Mouse (Mus musculus): ENCODE measurements around the gene Ctse.

Gene Ctse

GRCm38 (mm10) chr1:131652670-131653443 lies 14.8 kb downstream of the Ctse start:
- in situ Hi-C loops (cut with MboI; ENCODE audit: low sequenced_read_pairs) = no loop called here

GRCm38 (mm10) chr1:131655601-131656000 lies 17.5 kb downstream of the Ctse start:
- in situ Hi-C loops (cut with MboI; ENCODE audit: low sequenced_read_pairs) = no loop called here

GRCm38 (mm10) chr1:131657945-131658354 lies 19.8 kb downstream of the Ctse start:
- in situ Hi-C loops (cut with MboI; ENCODE audit: low sequenced_read_pairs) = no loop called here

GRCm38 (mm10) chr1:131659512-131660085 lies 21.5 kb downstream of the Ctse start:
- in situ Hi-C loops (cut with MboI; ENCODE audit: low sequenced_read_pairs) = no loop called here

GRCm38 (mm10) chr1:131660266-131660665 lies 22.2 kb downstream of the Ctse start:
- in situ Hi-C loops (cut with MboI; ENCODE audit: low sequenced_read_pairs) = no loop called here

GRCm38 (mm10) chr1:131660716-131661472 lies 22.8 kb downstream of the Ctse start:
- in situ Hi-C loops (cut with MboI; ENCODE audit: low sequenced_read_pairs) = no loop called here

GRCm38 (mm10) chr1:131661749-131662148 lies 23.6 kb downstream of the Ctse start:
- in situ Hi-C loops (cut with MboI; ENCODE audit: low sequenced_read_pairs) = no loop called here

- in situ Hi-C loops (cut with MboI; ENCODE audit: low sequenced_read_pairs) = no loop called here
Measured at GRCm38 (mm10) chr1:131663286-131663995, 25.3 kb downstream of the Ctse start.

- in situ Hi-C loops (cut with MboI; ENCODE audit: low sequenced_read_pairs) = no loop called here
Measured at GRCm38 (mm10) chr1:131664136-131664535, 26.0 kb downstream of the Ctse start.

- in situ Hi-C loops (cut with MboI; ENCODE audit: low sequenced_read_pairs) = no loop called here
Measured at GRCm38 (mm10) chr1:131665886-131666285, 27.8 kb downstream of the Ctse start.

- in situ Hi-C loops (cut with MboI; ENCODE audit: low sequenced_read_pairs) = no loop called here
Measured at GRCm38 (mm10) chr1:131671113-131671512, 33.0 kb downstream of the Ctse start.

GRCm38 (mm10) chr1:131672361-131672760 lies 34.3 kb downstream of the Ctse start:
- in situ Hi-C loops (cut with MboI; ENCODE audit: low sequenced_read_pairs) = no loop called here

- in situ Hi-C loops (cut with MboI; ENCODE audit: low sequenced_read_pairs) = no loop called here
Measured at GRCm38 (mm10) chr1:131679644-131680043, 41.5 kb downstream of the Ctse start.

- in situ Hi-C loops (cut with MboI; ENCODE audit: low sequenced_read_pairs) = no loop called here
Measured at GRCm38 (mm10) chr1:131687739-131688138, 49.6 kb downstream of the Ctse start.

GRCm38 (mm10) chr1:131688475-131688874 lies 50.4 kb downstream of the Ctse start, which contains the start of gene Rab7b:
Rab7b (plus strand) TSS chr1:131688695.
- in situ Hi-C loops (cut with MboI; ENCODE audit: low sequenced_read_pairs) = no loop called here

- in situ Hi-C loops (cut with MboI; ENCODE audit: low sequenced_read_pairs) = no loop called here
Measured at GRCm38 (mm10) chr1:131689016-131689415, 50.9 kb downstream of the Ctse start.

GRCm38 (mm10) chr1:131689899-131690298 lies 51.8 kb downstream of the Ctse start:
- in situ Hi-C loops (cut with MboI; ENCODE audit: low sequenced_read_pairs) = no loop called here

- in situ Hi-C loops (cut with MboI; ENCODE audit: low sequenced_read_pairs) = no loop called here
Measured at GRCm38 (mm10) chr1:131690435-131690834, 52.3 kb downstream of the Ctse start.

- in situ Hi-C loops (cut with MboI; ENCODE audit: low sequenced_read_pairs) = no loop called here
Measured at GRCm38 (mm10) chr1:131691356-131691755, 53.2 kb downstream of the Ctse start.

- in situ Hi-C loops (cut with MboI; ENCODE audit: low sequenced_read_pairs) = no loop called here
Measured at GRCm38 (mm10) chr1:131695308-131695707, 57.2 kb downstream of the Ctse start.

GRCm38 (mm10) chr1:131696325-131696724 lies 58.2 kb downstream of the Ctse start:
- in situ Hi-C loops (cut with MboI; ENCODE audit: low sequenced_read_pairs) = no loop called here
